Mouse (Mus musculus) pancreas, adult 10 weeks (tissue): ENCODE data around the gene Epo. TPM values are rescaled to one million over a fixed set of nuclear protein-coding genes. Genes with fewer than 3 reads are reported as not detected.

Experiments
- polyA plus RNA-seq: library from polyadenylated mRNA; stranded (reverse); fragments of 350-450 nt; fragmentation: Illumina TruSeq; extraction: RNeasy Lipid Tissue Mini Kit (QIAGEN cat#74804); gene quantifications from one replicate; pipeline ENCODE4 v1.2.3, GENCODE M21; 2015; ENCODE audit warnings: low read depth, low replicate concordance; ENCODE audit not compliant: insufficient read depth

Gene Epo
- polyA plus RNA-seq: not detected

GRCm38 (mm10) chr5:137533117-137533827 lies at the start of gene Epo, which contains the start of gene Gnb2:
Gene Epo (minus strand): TSS chr5:137533242.
Gene Gnb2 (minus strand): TSS chr5:137533510.

GRCm38 (mm10) chr5:137569665-137570064 lies 36.6 kb upstream of the Epo start, which contains the start of gene Tfr2:
Gene Tfr2 (plus strand): TSS chr5:137569840.

DNA sequence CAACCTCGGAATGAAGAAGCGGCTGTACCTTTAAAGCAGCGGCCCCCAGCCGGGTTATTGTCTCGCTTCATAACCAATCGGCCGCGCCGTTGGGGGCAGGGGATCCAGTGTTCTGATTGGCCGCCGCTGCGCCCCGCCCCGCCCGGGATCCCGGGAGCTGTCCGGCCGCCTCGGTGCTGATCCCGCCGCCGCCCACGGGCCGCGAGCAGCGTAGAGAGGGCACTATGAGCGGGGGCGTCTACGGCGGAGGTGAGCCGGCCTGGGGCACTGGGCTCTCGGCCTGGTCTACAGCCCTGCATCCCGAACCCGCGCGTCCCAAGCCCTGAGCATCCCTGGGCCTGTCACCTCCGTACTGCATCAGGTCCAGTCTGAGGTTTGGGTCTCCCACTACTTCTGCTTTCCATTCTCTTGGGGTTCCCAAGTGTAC lies 20.4 kb upstream of the Epo start, which contains the start of gene Actl6b:
Gene Actl6b (plus strand): TSS at position 107 of the 427 bp plus-strand sequence.

DNA sequence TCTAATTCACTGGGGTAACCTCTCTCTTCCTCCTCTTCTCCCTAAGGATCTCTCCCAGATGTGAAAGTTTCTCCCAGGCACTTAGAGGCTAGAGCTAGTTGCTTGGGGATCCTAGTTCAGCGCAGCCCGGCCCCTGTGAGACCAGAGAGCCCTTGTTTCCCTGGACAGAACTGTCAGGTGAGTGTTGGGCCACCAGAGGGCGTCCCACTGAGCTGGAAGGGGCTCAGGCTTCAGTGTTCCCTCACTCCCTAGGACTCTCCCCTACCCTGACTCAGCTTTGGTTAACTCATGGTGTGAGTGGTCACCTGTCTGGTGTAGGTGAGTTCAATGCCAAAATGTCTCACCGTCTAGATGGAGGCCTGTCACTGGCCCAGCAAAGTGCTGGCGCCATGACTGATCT lies 14.6 kb downstream of the Epo start, which contains the start of gene Gigyf1:
Gene Gigyf1 (plus strand): TSS at position 113 of the 400 bp plus-strand sequence.

DNA sequence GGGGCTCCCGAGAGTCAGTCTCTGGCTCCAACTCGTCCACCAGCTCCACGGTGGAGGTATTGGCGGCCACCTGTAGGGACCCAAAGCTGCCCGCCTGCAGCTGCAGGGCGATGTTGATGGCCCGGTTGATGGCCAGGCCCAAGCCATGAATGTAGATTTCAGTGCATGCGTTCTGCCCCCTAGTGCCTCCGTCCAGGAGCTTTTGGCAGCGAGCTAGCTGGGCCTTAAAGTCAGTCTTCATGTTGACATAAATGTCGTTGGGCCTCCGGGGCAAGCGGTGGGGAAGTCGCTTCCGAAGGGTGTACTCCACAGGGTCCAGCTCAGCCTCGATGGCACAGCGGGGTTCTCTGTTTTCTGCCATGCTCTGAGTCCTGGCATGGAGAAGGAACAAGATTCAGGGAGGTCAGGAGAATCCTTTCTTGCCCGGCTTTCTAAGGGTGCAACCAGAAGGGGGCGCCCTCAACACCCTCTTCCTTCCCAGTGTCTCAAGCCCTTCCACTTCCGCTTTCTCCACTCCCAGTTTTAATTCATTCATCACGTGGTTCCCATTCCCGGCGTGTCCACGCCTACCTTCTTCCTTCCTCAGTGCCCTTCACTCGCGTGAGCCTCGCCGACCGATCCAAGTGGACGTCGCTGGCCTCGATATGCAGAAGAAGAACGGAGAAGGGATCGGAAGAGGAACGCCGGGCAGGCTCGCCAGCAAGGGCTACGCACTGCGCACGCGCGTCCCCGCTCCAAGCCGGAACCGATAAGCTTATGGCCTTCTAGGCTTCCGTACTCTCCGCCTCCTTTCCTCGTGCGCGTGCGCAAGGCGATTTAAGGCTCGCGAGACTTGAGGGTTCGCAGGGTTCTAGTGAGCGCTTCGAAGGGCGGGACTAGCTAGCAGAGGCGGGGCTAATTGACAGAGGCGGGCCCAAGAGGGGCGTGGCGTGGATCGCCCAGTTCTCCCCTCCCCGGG lies 31.1 kb downstream of the Epo start, which contains the start of gene Pop7:
Gene Pop7 (minus strand): TSS at position 810 of the 958 bp plus-strand sequence.

DNA sequence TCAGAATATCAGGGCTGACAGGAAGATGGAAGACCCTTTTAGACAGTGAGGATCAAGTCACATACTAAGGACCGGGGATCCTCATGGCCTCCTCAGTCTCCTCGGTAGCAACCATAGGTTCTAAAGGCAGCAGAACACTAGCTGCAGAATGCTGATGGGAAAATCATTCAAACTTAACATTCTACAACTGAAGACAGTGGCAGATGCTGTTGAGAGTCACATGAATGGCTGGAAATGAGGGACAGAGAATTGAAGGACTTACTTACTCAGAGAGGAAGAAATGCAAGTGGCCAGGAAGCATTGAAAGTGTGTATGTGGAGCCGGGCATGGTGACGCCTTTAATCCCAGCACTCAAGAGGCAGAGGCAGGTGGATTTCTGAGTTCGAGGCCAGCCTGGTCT lies 56.1 kb downstream of the Epo start, which contains the start of gene Zan:
Gene Zan (minus strand): TSS at position 101 of the 400 bp plus-strand sequence.

Other genes starting within 250 kb of the Epo start
- gene Ache, start 245.7 kb downstream of the Epo start, polyA plus RNA-seq: 3.5 TPM
- 2.3 TPM for gene Ufsp1, start 238.6 kb downstream of the Epo start, polyA plus RNA-seq
- gene Srrt, start 225.6 kb downstream of the Epo start, polyA plus RNA-seq: 77.8 TPM
- gene Trip6, start 218.8 kb downstream of the Epo start, polyA plus RNA-seq: 8.1 TPM
- 8.2 TPM for gene Slc12a9, start 199.6 kb downstream of the Epo start, polyA plus RNA-seq
- gene Ephb4, start 183.1 kb downstream of the Epo start, polyA plus RNA-seq: 15.6 TPM
- gene Zan, start 56.2 kb downstream of the Epo start, polyA plus RNA-seq: 0.06 TPM
- gene Pop7, start 30.7 kb downstream of the Epo start, polyA plus RNA-seq: 3.0 TPM
- gene Gigyf1, start 14.7 kb downstream of the Epo start, polyA plus RNA-seq: 8.7 TPM
- gene Gnb2, start 268 bp upstream of the Epo start, polyA plus RNA-seq: 138 TPM
- 3.0 TPM for gene Actl6b, start 20.3 kb upstream of the Epo start, polyA plus RNA-seq
- gene Tfr2, start 36.6 kb upstream of the Epo start, polyA plus RNA-seq: not detected
- gene Mospd3, start 67.8 kb upstream of the Epo start, polyA plus RNA-seq: 12.9 TPM
- gene Pcolce, start 80.5 kb upstream of the Epo start, polyA plus RNA-seq: 52.4 TPM
- gene Fbxo24, start 95.8 kb upstream of the Epo start, polyA plus RNA-seq: not detected
- gene Lrch4, start 95.9 kb upstream of the Epo start, polyA plus RNA-seq: 5.2 TPM
- 8.8 TPM for gene Gm20605, start 95.9 kb upstream of the Epo start, polyA plus RNA-seq
- gene Sap25, start 108.1 kb upstream of the Epo start, polyA plus RNA-seq: 41.3 TPM
- gene Irs3, start 112.5 kb upstream of the Epo start, polyA plus RNA-seq: 0.57 TPM
- 3.9 TPM for gene Agfg2, start 151.5 kb upstream of the Epo start, polyA plus RNA-seq
- 1.2 TPM for gene Nyap1, start 208.4 kb upstream of the Epo start, polyA plus RNA-seq
- gene Tsc22d4, start 212.5 kb upstream of the Epo start, polyA plus RNA-seq: 16.1 TPM
- 6.1 TPM for gene Ppp1r35, start 245.6 kb upstream of the Epo start, polyA plus RNA-seq